18 mouse cellular contexts compared by ENCODE assay signal in the genomic region with DNA sequence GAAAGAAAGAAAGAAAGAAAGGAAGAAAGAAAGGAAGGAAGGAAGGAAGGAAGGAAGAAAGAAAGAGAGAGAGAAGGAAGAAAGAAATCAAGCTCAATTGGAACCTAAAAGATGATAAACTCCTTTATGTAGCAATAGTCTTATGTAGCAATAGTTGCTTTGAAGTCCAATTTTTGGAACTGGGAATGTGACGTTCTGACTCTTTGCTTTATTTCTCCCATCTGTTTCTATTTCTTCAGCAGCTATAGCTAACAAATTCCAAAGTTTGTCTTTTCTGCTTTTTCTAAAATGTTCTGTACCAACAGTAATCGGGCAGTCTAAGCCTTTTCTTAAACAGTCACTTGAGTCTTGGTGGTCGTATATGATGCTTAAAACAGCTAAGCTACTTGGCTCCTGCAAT.
DNase-seq lines count a peak whose midpoint lies in the region; ATAC-seq and TF ChIP-seq lines count a peak whose summit lies in the region.
"Had no signal": no experiment of that assay in that cellular context is flagged by ENCODE, and none has a peak within 500 bp of the region (broad histone marks: within the 10 kb centered on the region; RNA-seq: fewer than 3 reads in every experiment).

No protein-coding gene starts in this region.

- no peak overlapping the region for H3K4me3 ChIP-seq in lung, embryonic 15.5 days
- H3K4me3 ChIP-seq in lung, adult 2 months (replicated peaks; ENCODE audit: extremely low read depth, low read depth, low read length) = no peak overlapping the region
- no peak overlapping the region for H3K4me3 ChIP-seq in lung, postnatal 0 days (ENCODE audit: low read depth, low read length)
- H3K4me3 ChIP-seq: embryonic facial prominence, embryonic 10.5 days; embryonic facial prominence, embryonic 12.5 days; forebrain, embryonic 13.5 days; forebrain, embryonic 15.5 days had no signal

- TF ChIP-seq CTCF in lung, adult 2 months (IDR thresholded peaks at IDR 0.05; ENCODE audit: insufficient read depth, low read length) = no peak
- no peak for TF ChIP-seq CTCF in lung, postnatal 0 days (IDR thresholded peaks at IDR 0.05)

- peak; percentile 77 for TF ChIP-seq EP300 in lung, postnatal 0 days (IDR thresholded peaks at IDR 0.05)

- no peak for TF ChIP-seq POLR2A in lung, adult 2 months (IDR thresholded peaks at IDR 0.05; ENCODE audit: borderline replicate concordance, extremely low read depth, low read depth, low read length)

- H3K27ac ChIP-seq in lung, embryonic 15.5 days = peak overlapping the region; percentile 42; the same call in 1 of the 2 replicates
- 0 out of 2 replicates have a peak overlapping the region, but pooled peaks have one; percentile 54 for H3K27ac ChIP-seq in lung, postnatal 0 days (ENCODE audit: low read length)
- H3K27ac ChIP-seq: embryonic facial prominence, embryonic 10.5 days; embryonic facial prominence, embryonic 12.5 days; forebrain, embryonic 13.5 days; forebrain, embryonic 15.5 days had no signal

- 64% methylated on average over 3 of the region's 3 CpGs for WGBS in lung, embryonic 15.5 days
- WGBS in lung, adult 2 months = 59% methylated on average over 3 of the region's 3 CpGs
- WGBS in lung, postnatal 0 days = 57% methylated on average over 3 of the region's 3 CpGs

- H3K4me2 ChIP-seq in lung, embryonic 15.5 days = no peak overlapping the region
- H3K4me2 ChIP-seq in lung, postnatal 0 days (replicated peaks; ENCODE audit: low read depth, low read length) = no peak overlapping the region
- H3K4me2 ChIP-seq: embryonic facial prominence, embryonic 12.5 days; forebrain, embryonic 13.5 days; forebrain, embryonic 15.5 days had no signal

- no peaks in the 10 kb centered on the region for H3K27me3 ChIP-seq in lung, embryonic 15.5 days
- H3K27me3 ChIP-seq in lung, postnatal 0 days (replicated peaks; ENCODE audit: insufficient read depth, low read length) = no peaks in the 10 kb centered on the region
- H3K27me3 ChIP-seq: embryonic facial prominence, embryonic 12.5 days; forebrain, embryonic 13.5 days; forebrain, embryonic 15.5 days had no signal

- H3K9me3 ChIP-seq in lung, embryonic 15.5 days = no peaks in the 10 kb centered on the region
- no peaks in the 10 kb centered on the region for H3K9me3 ChIP-seq in lung, postnatal 0 days (ENCODE audit: low read length)
- H3K9me3 ChIP-seq: embryonic facial prominence, embryonic 10.5 days; embryonic facial prominence, embryonic 12.5 days; forebrain, embryonic 13.5 days; forebrain, embryonic 15.5 days had no signal

- no peak for DNase-seq in lung, adult 2 months
- DNase-seq in lung, postnatal 0 days (ENCODE audit: low spot score) = peak; percentile 74
- DNase-seq in lung, adult 18-20 months = no peak
- DNase-seq in right cerebral cortex, adult 2 months (ENCODE audit: low spot score in 2 of 2) = no peak
- DNase-seq: adrenal gland, adult 2 months; adrenal gland, postnatal 10 days; adrenal gland, postnatal 25 days; cerebellum, adult 11-12 months; cerebellum, adult 2 months; cerebellum, adult 9-10 months; cerebellum, postnatal 10 days; cerebellum, postnatal 25 days; forebrain, postnatal 0 days had no signal

- 0 out of 2 replicates have a peak, but pooled peaks cover 3% of the 10 kb centered on the region for H3K4me1 ChIP-seq in lung, embryonic 15.5 days
- no peaks in the 10 kb centered on the region for H3K4me1 ChIP-seq in lung, adult 2 months (ENCODE audit: control insufficient read depth, insufficient read depth, low read length)
- no peaks in the 10 kb centered on the region for H3K4me1 ChIP-seq in lung, postnatal 0 days (ENCODE audit: insufficient read depth, low read depth, low read length)
- H3K4me1 ChIP-seq: embryonic facial prominence, embryonic 10.5 days; embryonic facial prominence, embryonic 12.5 days; forebrain, embryonic 13.5 days; forebrain, embryonic 15.5 days had no signal

- no peak overlapping the region for H3K9ac ChIP-seq in lung, embryonic 15.5 days
- H3K9ac ChIP-seq in lung, postnatal 0 days (replicated peaks; ENCODE audit: low read depth) = no peak overlapping the region
- H3K9ac ChIP-seq: embryonic facial prominence, embryonic 12.5 days; forebrain, embryonic 13.5 days; forebrain, embryonic 15.5 days; forebrain, postnatal 0 days had no signal

- no peaks in the 10 kb centered on the region for H3K36me3 ChIP-seq in lung, embryonic 15.5 days
- no peaks in the 10 kb centered on the region for H3K36me3 ChIP-seq in lung, postnatal 0 days (ENCODE audit: insufficient read depth, low read length)
- H3K36me3 ChIP-seq: embryonic facial prominence, embryonic 10.5 days; embryonic facial prominence, embryonic 12.5 days; forebrain, embryonic 15.5 days had no signal

- ATAC-seq in lung, embryonic 15.5 days (ENCODE audit: borderline replicate concordance, extremely low read depth, low FRiP score, low TSS enrichment) = no peak
- no peak; the same call in 1 of the 2 replicates for ATAC-seq in lung, postnatal 0 days
- ATAC-seq: forebrain, embryonic 13.5 days; forebrain, embryonic 15.5 days; forebrain, postnatal 0 days had no signal
